Mouse (Mus musculus) liver, embryonic 14.5 days (tissue): ENCODE data around the gene Rdh11.

Source experiments
- CTCF ChIP-seq: IDR thresholded peaks from 2 replicates; pipeline ENCODE4 v1.5.1; 2016; ENCODE audit warnings: antibody characterized with exemption, low read depth, control low read depth
- EP300 ChIP-seq: IDR thresholded peaks from 2 replicates; pipeline ENCODE4 v1.6.1; 2016; ENCODE audit warnings: antibody characterized with exemption, low read depth

DNA sequence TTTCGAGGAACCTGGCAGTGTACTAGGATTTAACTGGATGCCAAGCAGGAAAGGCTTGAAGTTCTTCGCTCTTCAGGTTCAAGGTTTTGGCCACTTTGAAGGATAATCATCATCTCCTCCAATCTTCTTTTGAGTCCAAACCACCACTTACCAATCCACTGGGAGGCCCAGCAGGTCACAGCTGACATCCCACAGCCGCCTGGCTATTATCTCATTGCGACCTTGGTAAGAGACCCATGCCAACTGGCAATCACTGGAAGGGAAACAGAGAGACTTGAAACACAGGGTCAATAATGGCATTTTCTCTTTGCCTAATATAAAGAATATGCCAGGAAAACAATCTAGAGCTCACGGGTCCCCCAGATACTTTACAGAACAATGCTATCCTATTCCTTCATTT lies 16.1 kb downstream of the Rdh11 start:
- no peak for TF ChIP-seq CTCF
- TF ChIP-seq EP300, result no peak
